Mouse (Mus musculus): ENCODE measurements around the gene Brip1.

The Brip1 gene

DNA sequence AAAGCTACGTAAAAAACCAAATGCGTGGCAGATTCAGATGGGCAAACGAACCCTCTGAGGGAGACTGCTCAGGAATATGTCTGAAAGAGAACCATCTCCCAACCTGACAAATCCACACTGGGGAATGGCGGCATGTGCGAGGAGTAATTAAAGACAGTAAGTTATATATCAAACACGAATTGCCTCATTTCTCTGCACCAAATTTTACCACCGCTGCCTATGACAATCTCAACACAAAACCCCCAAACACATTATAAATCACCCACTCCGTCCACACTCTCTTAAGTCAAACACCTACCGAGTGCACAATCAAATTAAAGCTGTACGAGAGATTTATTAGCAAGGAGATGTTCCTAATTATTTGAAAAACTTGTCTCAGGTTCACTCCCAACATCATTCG lies 184.8 kb downstream of the Brip1 start:
- DNase-seq = no peak

DNA sequence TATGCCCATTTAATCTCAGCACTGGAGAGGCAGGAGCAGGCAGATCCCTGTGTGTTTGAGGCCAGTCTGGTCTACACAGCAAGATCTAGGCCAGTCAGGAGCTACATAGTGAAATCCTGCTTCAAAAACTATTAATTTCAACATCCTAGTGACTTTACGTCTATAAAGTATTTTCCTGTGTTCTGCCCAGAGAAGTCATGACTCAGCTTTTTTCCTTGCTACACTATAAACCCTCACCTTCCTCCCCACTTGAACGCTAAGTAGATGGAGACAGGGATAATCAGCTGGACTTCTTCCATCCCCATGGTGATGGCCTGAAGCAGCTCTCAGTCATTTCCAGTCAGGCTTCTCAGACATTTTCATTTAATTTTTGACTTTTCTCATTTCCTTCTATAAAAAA lies 187.9 kb downstream of the Brip1 start:
- no peak for DNase-seq

DNA sequence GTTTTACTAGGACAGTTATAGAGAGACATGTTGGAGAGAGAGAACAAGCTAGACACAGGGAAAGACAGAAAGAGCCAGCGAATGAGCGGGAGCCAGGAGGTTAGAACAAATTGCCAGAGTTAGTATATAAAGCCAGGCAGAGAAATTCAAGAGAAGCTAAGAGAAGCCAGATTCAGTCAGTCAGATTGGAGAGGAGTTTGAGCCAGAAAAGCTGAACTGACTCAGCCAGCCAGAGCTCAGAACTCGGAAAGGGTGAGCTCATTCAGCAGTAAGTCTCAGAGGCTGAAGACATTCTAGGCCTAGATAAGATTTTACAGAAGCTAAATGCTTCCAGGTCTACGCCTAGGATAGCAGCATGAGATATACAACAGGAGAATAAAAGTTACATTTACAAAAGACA lies 190.5 kb downstream of the Brip1 start:
- no peak for DNase-seq

DNA sequence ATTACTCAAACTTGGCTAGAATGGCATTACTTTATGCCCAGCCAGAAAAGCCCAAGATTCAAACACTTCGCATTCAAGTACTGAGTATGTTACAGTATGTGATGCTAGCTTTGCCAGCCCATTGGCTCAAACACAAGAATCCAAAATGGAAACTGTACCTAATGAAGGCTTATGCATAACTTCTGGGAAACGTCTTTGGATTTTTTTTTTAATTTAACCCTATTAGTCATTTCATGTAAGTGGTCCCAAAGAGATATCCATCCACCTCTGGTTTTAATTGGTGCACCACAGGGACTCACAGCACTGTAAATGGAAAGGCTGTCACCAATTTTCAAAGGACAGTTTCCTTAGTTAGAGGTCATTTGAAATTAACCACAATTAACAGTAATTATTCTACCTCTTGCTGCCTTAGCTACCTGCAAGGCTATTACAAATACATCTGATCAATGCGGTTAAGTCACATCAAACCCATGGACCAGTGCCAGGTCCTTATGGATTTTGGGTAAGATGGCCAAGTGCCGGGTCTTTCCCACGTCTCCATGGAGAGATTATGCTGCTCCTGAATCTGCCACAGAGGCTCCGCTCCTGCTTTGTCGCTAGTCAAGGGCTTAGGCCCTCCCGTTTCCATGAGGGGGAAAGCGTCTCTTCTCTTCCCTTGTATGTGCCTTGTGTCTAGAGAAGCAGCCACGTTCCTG lies 192.6 kb downstream of the Brip1 start:
- DNase-seq = no peak

All from kidney, adult 11 months (tissue).